Mouse (Mus musculus) forebrain, embryonic 12.5 days (tissue): ENCODE measurements around the gene Eif4ebp2. TPM values are rescaled to one million over a fixed set of nuclear protein-coding genes. Genes with fewer than 3 reads are reported as not detected.

Experiments
- ATAC-seq: fragments of 200-750 bp; cut with Nextera tagmentation; 2 replicates; pipeline ENCODE4 v1.8.0; 2017; ENCODE audit warnings: moderate TSS enrichment; ENCODE audit not compliant: low FRiP score
- H3K27ac ChIP-seq: fragments of 300-500 bp; sonication (generic); 2 replicates; pipeline ENCODE4 v1.5.1; 2016; ENCODE audit warnings: mild to moderate bottlenecking
- H3K27me3 ChIP-seq: fragments of 300-500 bp; sonication (generic); 2 replicates; pipeline ENCODE4 v1.6.1; 2016; ENCODE audit warnings: mild to moderate bottlenecking
- H3K36me3 ChIP-seq: fragments of 300-500 bp; sonication (generic); replicated peaks from 2 replicates; pipeline ENCODE4 v1.6.1; 2016; ENCODE audit warnings: mild to moderate bottlenecking
- H3K4me1 ChIP-seq: fragments of 300-500 bp; sonication (generic); 2 replicates; pipeline ENCODE4 v1.6.1; 2016
- H3K4me2 ChIP-seq: fragments of 300-500 bp; sonication (generic); 2 replicates; pipeline ENCODE4 v1.6.1; 2016; ENCODE audit warnings: mild to moderate bottlenecking, moderate library complexity
- H3K4me3 ChIP-seq: fragments of 300-500 bp; sonication (generic); replicated peaks from 2 replicates; pipeline ENCODE4 v1.5.1; 2016; ENCODE audit warnings: mild to moderate bottlenecking
- H3K9ac ChIP-seq: fragments of 300-500 bp; sonication (generic); 2 replicates; pipeline ENCODE4 v1.6.1; 2016; ENCODE audit warnings: mild to moderate bottlenecking
- H3K9me3 ChIP-seq: fragments of 300-500 bp; sonication (generic); 2 replicates; pipeline ENCODE4 v1.6.1; 2016
- WGBS: fragments of 180-500 bp; shearing (Covaris S2); methylation state at CpG from one replicate; pipeline ENCODE4 v1.1.7; 2016; 5-methylcytosine and 5-hydroxymethylcytosine counted together
- polyA plus RNA-seq: library from polyadenylated mRNA; unstranded; fragments of >200 nt; fragmentation: Nextera tagmentation; extraction: Ambion mirVana; gene quantifications from 2 replicates; pipeline ENCODE4 v1.2.1, GENCODE M21; 2016

Gene Eif4ebp2
- polyA plus RNA-seq, 1 experiment from 2014 or later: 88.3 TPM

DNA sequence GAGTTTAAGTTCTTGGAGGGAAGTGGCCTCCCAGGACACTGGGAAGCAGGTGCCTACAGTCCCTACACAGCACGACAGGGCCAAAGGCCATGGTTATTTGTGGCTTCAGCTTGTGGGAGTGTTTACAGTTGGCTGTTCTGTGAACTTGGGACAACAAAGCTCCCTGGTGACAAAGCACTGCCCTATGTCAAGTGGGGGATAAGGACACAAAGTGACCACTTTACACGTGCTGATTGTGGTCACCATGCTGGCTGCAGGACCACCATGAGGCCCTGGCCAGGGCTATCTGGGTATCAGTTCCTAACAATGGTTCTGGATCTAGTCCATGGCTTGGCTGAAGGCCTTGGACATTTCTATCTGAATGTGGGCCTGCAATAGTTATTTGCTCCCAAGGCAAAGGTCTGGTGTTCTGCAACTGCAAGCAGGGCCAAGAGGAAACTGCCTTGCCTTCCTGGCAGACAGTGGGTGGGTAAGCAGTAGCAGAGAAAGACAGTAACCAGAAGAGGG, 26.2 kb downstream of the Eif4ebp2 start:
- ATAC-seq: no peak
- H3K27me3 ChIP-seq: 0 out of 2 replicates have a peak, but pooled peaks cover 5% of the 10 kb centered on the region
- 67% methylated on average over 2 of the region's 2 CpGs for WGBS
- peaks cover 10% of the 10 kb centered on the region for H3K4me1 ChIP-seq
- no peak overlapping the region for H3K27ac ChIP-seq
- H3K36me3 ChIP-seq: peaks cover 20% of the 10 kb centered on the region
- H3K4me3 ChIP-seq: no peak overlapping the region
- H3K4me2 ChIP-seq: no peak overlapping the region
- no peaks in the 10 kb centered on the region for H3K9me3 ChIP-seq
- H3K9ac ChIP-seq: no peak overlapping the region

DNA sequence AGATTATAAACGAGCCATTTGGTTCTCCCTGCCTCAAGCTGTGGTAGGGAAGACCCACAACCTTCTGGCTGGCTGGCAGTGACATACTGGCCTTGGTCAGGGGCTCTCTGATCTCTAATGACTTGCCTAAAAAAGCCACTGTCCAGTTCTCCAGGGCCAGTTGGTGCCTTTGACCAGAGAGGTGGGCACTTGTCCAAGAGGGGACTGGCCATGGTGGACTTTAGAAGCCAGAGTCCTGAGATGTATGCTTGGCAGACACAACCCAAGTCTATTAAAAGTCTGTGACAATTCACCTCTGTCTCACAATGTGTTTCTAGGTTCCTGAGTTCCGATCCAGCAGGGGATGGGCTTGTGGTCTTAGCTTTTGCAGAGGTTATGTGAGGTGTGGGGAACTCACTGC, 27.4 kb downstream of the Eif4ebp2 start:
- Histone ChIP-seq H3K36me3 (peaks cover 7% of the 10 kb centered on the region), H3K27me3 (peaks cover 17% of the 10 kb centered on the region), H3K4me2 (no peak overlapping the region), H3K27ac (no peak overlapping the region), H3K9ac (no peak overlapping the region), H3K4me3 (no peak overlapping the region), H3K9me3 (no peaks in the 10 kb centered on the region), H3K4me1 (peaks cover 10% of the 10 kb centered on the region)
- 78% methylated on average over 2 of the region's 2 CpGs for WGBS
- no peak for ATAC-seq

DNA sequence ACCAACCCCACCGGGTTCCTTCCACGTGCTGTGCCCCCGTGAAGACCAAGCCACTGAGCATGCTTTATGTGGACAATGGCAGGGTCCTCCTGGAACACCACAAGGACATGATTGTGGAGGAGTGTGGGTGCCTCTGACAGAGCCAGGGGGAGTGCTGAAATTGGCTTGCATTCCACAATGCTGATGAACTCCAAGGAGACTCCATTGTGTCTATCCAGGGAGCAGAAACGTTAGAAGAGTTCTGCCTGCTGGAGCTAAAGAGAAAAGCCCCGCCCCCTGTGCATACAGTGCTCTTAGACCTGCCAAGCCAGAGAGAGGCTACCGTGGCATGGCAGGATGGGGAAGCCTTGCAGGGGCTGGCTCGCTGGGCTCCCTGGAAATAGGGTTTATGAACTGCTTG, 28.0 kb downstream of the Eif4ebp2 start:
- Histone ChIP-seq H3K4me3 (no peak overlapping the region), H3K9ac (0 out of 2 replicates have a peak overlapping the region, but pooled peaks have one; percentile 17), H3K4me1 (peaks cover 10% of the 10 kb centered on the region), H3K36me3 (peaks cover 2% of the 10 kb centered on the region; the same call in 1 of the 2 replicates), H3K9me3 (no peaks in the 10 kb centered on the region), H3K27me3 (peaks cover 23% of the 10 kb centered on the region), H3K27ac (peak overlapping the region; percentile 36; the same call in 1 of the 2 replicates), H3K4me2 (peak overlapping the region; percentile 19; the same call in 1 of the 2 replicates)
- ATAC-seq: peak; percentile 20; the same call in 1 of the 2 replicates
- WGBS: 25% methylated on average over 7 of the region's 7 CpGs

DNA sequence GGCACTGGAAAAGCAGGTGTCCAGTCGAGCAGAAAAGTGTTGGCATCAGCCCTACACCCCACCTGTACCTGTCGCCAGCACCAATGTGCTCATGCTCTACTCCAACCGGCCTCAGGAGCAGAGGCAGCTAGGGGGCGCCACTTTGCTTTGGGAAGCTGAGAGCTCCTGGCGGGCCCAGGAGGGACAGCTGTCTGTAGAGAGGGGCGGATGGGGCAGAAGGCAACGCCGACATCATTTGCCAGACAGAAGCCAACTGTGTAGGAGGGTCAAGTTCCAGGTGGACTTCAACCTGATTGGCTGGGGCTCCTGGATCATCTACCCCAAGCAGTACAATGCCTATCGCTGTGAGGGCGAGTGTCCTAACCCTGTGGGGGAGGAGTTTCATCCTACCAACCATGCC, 29.2 kb downstream of the Eif4ebp2 start:
- Histone ChIP-seq H3K4me1 (peaks cover 20% of the 10 kb centered on the region), H3K36me3 (no peaks in the 10 kb centered on the region), H3K4me3 (no peak overlapping the region), H3K9me3 (no peaks in the 10 kb centered on the region), H3K27me3 (peaks cover 35% of the 10 kb centered on the region), H3K4me2 (no peak overlapping the region), H3K27ac (no peak overlapping the region), H3K9ac (no peak overlapping the region)
- 36% methylated on average over 10 of the region's 10 CpGs for WGBS
- ATAC-seq: no peak

DNA sequence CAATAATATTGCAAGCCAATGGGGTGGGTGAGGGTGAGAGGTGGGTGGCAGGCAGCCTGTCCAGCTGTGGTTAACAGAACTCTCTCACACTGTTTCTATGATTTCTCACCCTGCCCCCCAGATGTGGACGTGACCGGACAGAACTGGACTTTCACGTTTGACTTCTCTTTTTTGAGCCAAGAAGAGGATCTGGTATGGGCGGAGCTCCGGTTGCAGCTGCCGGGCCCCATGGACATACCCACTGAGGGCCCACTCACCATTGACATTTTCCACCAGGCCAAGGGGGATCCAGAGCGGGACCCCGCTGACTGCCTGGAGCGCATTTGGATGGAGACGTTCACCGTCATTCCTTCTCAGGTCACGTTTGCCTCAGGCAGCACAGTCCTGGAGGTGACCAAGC, 29.6 kb downstream of the Eif4ebp2 start:
- Histone ChIP-seq H3K36me3 (no peaks in the 10 kb centered on the region), H3K4me2 (no peak overlapping the region), H3K4me1 (peaks cover 25% of the 10 kb centered on the region), H3K4me3 (no peak overlapping the region), H3K9me3 (no peaks in the 10 kb centered on the region), H3K9ac (no peak overlapping the region), H3K27me3 (peaks cover 39% of the 10 kb centered on the region), H3K27ac (no peak overlapping the region)
- WGBS: 93% methylated on average over 12 of the region's 12 CpGs
- no peak for ATAC-seq

DNA sequence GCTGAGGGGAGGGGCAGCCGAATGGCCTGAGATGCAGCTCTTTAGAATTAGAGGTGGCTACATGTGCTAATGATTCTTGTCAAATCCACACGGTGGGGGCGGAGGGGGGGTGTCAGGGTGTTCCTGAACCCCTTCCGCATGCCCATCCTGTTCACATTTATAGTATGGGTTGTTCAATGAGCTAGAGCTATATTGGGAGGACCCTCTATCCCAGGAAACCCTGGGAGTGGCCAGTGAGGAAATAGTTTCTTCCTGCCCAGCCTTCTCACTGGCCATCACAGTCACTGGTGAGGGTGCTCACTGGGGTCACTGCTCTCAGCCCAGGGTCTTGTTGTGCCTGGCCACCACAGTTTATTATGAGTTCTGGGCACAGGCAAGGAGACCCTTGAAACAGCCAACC, 32.5 kb downstream of the Eif4ebp2 start:
- H3K9me3 ChIP-seq: no peaks in the 10 kb centered on the region
- no peak overlapping the region for H3K4me3 ChIP-seq
- ATAC-seq: no peak
- no peak overlapping the region for H3K4me2 ChIP-seq
- H3K27me3 ChIP-seq: peaks cover 62% of the 10 kb centered on the region
- H3K9ac ChIP-seq: no peak overlapping the region
- H3K4me1 ChIP-seq: peaks cover 23% of the 10 kb centered on the region
- no peaks in the 10 kb centered on the region for H3K36me3 ChIP-seq
- H3K27ac ChIP-seq: no peak overlapping the region
- WGBS: 70% methylated on average over 4 of the region's 4 CpGs

DNA sequence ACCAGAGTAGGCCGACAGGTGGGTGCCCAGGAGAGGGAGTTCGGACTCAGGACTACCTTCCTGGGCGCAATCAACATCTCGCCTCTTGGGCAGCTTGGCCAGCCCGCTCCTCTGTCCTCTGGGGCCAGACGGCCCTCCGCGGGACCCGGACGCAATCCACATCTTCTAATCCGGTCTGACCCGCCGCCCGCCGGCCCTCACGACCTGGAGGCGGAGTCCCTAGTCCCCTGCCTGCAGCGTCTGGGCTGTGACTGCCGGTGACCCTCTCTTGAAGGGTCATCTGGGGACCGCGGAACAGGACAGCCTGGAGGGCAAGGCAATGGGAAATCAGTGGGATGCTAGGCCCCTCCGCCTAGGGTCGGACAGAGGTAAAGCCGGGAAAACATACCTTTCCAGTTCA, 33.3 kb downstream of the Eif4ebp2 start:
- H3K4me2 ChIP-seq: peak overlapping the region; percentile 86
- H3K36me3 ChIP-seq: no peaks in the 10 kb centered on the region
- H3K9ac ChIP-seq: no peak overlapping the region
- peaks cover 15% of the 10 kb centered on the region for H3K4me1 ChIP-seq
- no peak overlapping the region for H3K27ac ChIP-seq
- H3K27me3 ChIP-seq: peaks cover 62% of the 10 kb centered on the region
- no peak for ATAC-seq
- no peak overlapping the region for H3K4me3 ChIP-seq
- WGBS: 3% methylated on average over 23 of the region's 24 CpGs
- H3K9me3 ChIP-seq: no peaks in the 10 kb centered on the region

DNA sequence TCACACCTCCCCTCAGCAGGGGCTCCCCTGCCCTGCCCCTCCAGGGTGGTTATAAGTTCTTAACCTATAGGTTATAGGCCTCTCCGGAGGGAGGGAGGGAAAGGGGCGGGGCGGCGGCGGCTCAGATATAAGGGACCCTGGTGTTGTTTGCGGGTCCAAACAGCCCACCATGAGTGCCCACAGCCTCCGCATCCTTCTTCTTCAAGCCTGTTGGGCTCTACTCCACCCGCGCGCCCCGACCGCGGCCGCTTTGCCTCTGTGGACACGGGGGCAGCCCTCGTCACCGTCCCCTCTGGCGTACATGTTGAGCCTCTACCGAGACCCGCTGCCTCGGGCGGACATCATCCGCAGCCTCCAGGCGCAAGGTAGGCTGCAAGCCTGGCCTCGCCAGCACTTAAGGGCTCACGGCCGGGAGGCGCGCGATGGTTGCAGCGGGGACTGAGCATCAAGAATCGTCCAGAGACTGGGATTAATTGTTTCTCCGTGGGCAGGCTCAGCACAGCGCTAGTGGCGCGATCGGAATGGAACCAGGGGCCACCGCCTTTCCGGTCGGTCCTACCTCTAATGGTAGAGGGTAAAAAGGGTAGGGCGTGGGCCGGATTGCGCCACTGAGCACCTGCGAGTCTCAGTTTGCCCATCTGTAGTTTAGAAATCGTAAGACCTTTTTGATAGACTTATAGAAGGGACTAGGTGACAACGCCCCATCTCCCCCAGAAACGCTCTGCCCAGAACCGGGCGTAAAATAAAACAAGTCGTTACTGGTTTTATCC, 34.1 kb downstream of the Eif4ebp2 start:
- Histone ChIP-seq H3K4me1 (peaks cover 15% of the 10 kb centered on the region), H3K4me3 (peak overlapping the region; percentile 45), H3K9me3 (no peaks in the 10 kb centered on the region), H3K27ac (no peak overlapping the region), H3K4me2 (peak overlapping the region; percentile 86), H3K27me3 (peaks cover 61% of the 10 kb centered on the region), H3K9ac (peak overlapping the region; percentile 49; the same call in 1 of the 2 replicates), H3K36me3 (no peaks in the 10 kb centered on the region)
- 0 out of 2 replicates have a peak, but pooled peaks have one; percentile 36 for ATAC-seq
- WGBS: 4% methylated on average over 50 of the region's 50 CpGs

DNA sequence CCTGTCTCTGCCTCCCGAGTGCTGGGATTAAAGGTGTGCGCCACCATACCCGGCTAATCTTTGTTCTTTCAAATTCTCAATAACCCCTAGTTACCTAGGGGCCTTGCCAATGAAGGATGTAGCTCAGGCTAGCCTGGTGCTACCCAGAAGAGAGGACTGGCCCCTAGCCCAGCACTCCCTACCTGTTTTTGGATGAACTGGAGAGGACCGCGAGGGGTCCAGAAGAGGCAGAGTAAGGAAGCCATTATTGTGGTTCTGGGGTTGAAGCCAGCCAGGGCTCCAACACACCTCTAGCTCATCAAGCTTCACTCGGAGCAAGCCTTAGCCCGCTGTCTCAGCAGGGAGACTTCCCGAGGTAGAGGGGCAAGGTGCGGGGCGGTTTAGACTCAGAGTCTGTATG, 34.8 kb downstream of the Eif4ebp2 start, which contains the start of gene Nodal:
Gene Nodal (plus strand): TSS at position 301 of the 400 bp plus-strand sequence.
- peaks cover 58% of the 10 kb centered on the region for H3K27me3 ChIP-seq
- ATAC-seq: 0 out of 2 replicates have a peak, but pooled peaks have one; percentile 14
- no peaks in the 10 kb centered on the region for H3K9me3 ChIP-seq
- H3K4me1 ChIP-seq: peaks cover 15% of the 10 kb centered on the region
- 32% methylated on average over 10 of the region's 10 CpGs for WGBS
- H3K4me3 ChIP-seq: peak within 1 kb of the TSS; percentile 45
- H3K9ac ChIP-seq: peak within 1 kb of the TSS; percentile 49; the same call in 1 of the 2 replicates
- no peak within 1 kb of the TSS for H3K27ac ChIP-seq
- H3K36me3 ChIP-seq: no peaks in the 10 kb centered on the region
- H3K4me2 ChIP-seq: peak within 1 kb of the TSS; percentile 86

DNA sequence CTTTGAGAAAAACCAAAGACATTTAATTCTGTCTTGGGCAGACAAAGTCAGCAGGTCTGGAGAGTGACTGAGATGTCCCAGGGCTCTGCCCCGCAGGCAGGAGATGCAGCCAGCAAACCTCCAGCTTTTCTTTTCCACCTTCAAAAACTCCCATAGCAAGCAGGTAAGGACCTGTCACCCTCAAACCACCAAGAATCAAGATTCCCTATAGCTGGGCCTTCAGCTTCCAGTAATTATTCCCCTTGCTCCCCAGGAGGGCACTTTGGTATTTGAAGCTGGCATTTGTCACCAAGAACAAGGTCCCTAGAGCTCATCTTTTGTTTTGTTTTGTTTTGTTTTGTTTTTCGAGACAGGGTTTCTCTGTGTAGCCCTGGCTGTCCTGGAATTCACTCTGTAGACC, 35.4 kb downstream of the Eif4ebp2 start:
- no peaks in the 10 kb centered on the region for H3K36me3 ChIP-seq
- H3K9ac ChIP-seq: no peak overlapping the region
- peaks cover 15% of the 10 kb centered on the region for H3K4me1 ChIP-seq
- no peak overlapping the region for H3K4me3 ChIP-seq
- peaks cover 58% of the 10 kb centered on the region for H3K27me3 ChIP-seq
- H3K27ac ChIP-seq: no peak overlapping the region
- ATAC-seq: no peak
- WGBS: 47% methylated on average over 2 of the region's 2 CpGs
- H3K4me2 ChIP-seq: no peak overlapping the region
- H3K9me3 ChIP-seq: no peaks in the 10 kb centered on the region

DNA sequence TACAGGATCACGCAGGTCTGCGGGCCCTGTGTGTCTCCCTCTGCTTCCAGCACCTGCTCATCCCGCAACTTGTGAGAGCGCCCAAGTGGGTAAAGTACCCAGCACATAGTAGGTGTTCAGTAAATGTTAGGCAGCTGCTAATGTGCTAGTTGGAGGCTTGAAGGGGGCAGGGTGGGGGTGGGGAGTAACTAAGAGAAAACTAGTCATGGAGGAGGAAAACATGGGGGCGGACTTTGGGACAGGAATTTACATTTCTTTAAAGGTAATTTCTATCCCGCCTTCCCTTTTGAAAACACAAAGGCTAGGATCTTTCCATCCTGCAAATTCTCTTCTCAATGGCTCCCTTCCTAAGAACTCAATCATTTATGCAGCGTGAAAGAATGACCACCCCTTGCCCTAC, 35.9 kb downstream of the Eif4ebp2 start:
- Histone ChIP-seq H3K4me1 (peaks cover 15% of the 10 kb centered on the region), H3K4me2 (no peak overlapping the region), H3K9me3 (no peaks in the 10 kb centered on the region), H3K27ac (no peak overlapping the region), H3K9ac (no peak overlapping the region), H3K27me3 (peaks cover 58% of the 10 kb centered on the region), H3K36me3 (no peaks in the 10 kb centered on the region), H3K4me3 (no peak overlapping the region)
- WGBS: 34% methylated on average over 7 of the region's 7 CpGs
- no peak for ATAC-seq

DNA sequence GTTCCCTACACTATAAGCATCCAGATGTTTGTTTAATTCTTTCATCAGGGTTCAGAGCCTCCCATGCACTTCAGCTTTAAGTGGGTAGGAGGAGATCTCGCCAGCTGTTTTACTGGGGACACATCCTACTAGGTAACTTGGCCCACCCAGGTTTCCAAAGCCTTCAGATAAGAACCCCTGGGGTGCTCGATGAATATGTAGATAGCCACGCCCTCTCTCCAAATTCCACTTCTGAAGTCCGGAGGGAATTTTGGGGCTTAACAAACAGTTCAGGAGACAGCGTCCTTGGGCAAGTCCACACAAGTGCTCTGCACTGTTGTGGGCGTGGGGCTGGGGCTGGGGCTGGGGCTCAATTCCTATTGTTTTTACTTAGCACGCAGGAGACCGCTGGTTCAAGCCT, 36.6 kb downstream of the Eif4ebp2 start:
- no peak overlapping the region for H3K4me3 ChIP-seq
- H3K36me3 ChIP-seq: no peaks in the 10 kb centered on the region
- ATAC-seq: no peak
- no peak overlapping the region for H3K27ac ChIP-seq
- H3K4me1 ChIP-seq: peaks cover 15% of the 10 kb centered on the region
- peaks cover 53% of the 10 kb centered on the region for H3K27me3 ChIP-seq
- no peaks in the 10 kb centered on the region for H3K9me3 ChIP-seq
- no peak overlapping the region for H3K9ac ChIP-seq
- 21% methylated on average over 8 of the region's 8 CpGs for WGBS
- no peak overlapping the region for H3K4me2 ChIP-seq
